Mouse (Mus musculus) limb, embryonic 14.5 days (tissue): ENCODE results near the gene Ascc3. TPM values are rescaled to one million over a fixed set of nuclear protein-coding genes. Genes with fewer than 3 reads are reported as not detected.

Experiments used
- ATAC-seq: fragments of 200-750 bp; cut with Nextera tagmentation; 2 replicates; pipeline ENCODE4 v1.8.0; 2017; ENCODE audit warnings: low read depth, moderate number of reproducible peaks, moderate TSS enrichment; ENCODE audit not compliant: low FRiP score
- DNase-seq: peaks from one replicate; pipeline ENCODE4 v3.0.0-alpha.2; 2015; ENCODE audit warnings: low spot score
- H3K27ac ChIP-seq: fragments of 300-500 bp; sonication (generic); replicated peaks from 2 replicates; pipeline ENCODE4 v1.5.1; 2014; ENCODE audit warnings: low read depth, mild to moderate bottlenecking, low read length, moderate library complexity, mixed read lengths
- H3K27me3 ChIP-seq: fragments of 300-500 bp; sonication (generic); 2 replicates; pipeline ENCODE4 v1.6.1; 2014; ENCODE audit warnings: low read length, mixed read lengths; ENCODE audit not compliant: control insufficient read depth, insufficient read depth
- H3K36me3 ChIP-seq: fragments of 300-500 bp; sonication (generic); 2 replicates; pipeline ENCODE4 v1.6.1; 2014; ENCODE audit warnings: mild to moderate bottlenecking, low read length, moderate library complexity, mixed read lengths; ENCODE audit not compliant: control insufficient read depth, insufficient read depth
- H3K4me1 ChIP-seq: fragments of 300-500 bp; sonication (generic); 2 replicates; pipeline ENCODE4 v1.6.1; 2014; ENCODE audit warnings: antibody characterized with exemption, low read length, mixed read lengths; ENCODE audit not compliant: control insufficient read depth, insufficient read depth
- H3K4me2 ChIP-seq: fragments of 300-500 bp; sonication (generic); replicated peaks from 2 replicates; pipeline ENCODE4 v1.6.1; 2014; ENCODE audit warnings: low read depth, mild to moderate bottlenecking, low read length, moderate library complexity; ENCODE audit not compliant: severe bottlenecking
- H3K4me3 ChIP-seq: fragments of 300-500 bp; sonication (generic); replicated peaks from 2 replicates; pipeline ENCODE4 v1.5.1; 2014; ENCODE audit warnings: low read length
- H3K9ac ChIP-seq: fragments of 300-500 bp; sonication (generic); 2 replicates; pipeline ENCODE4 v1.6.1; 2014; ENCODE audit warnings: mild to moderate bottlenecking, low read depth, low read length, moderate library complexity; ENCODE audit not compliant: severe bottlenecking
- H3K9me3 ChIP-seq: fragments of 300-500 bp; sonication (generic); 2 replicates; pipeline ENCODE4 v1.6.1; 2016; ENCODE audit warnings: low read length; ENCODE audit not compliant: control insufficient read depth
- POLR2A ChIP-seq: fragments of 200-500 bp; IDR thresholded peaks from 2 replicates; pipeline ENCODE4 v1.8.0; 2012; ENCODE audit warnings: inconsistent platforms, mild to moderate bottlenecking, moderate library complexity, borderline replicate concordance; ENCODE audit not compliant: insufficient read depth, insufficient read length; ENCODE audit errors: extremely low read depth
- WGBS: fragments of 180-500 bp; shearing (Covaris S2); extraction: QIAGEN DNeasy Blood & Tissue Kit; methylation state at CpG from one replicate; pipeline ENCODE4 v1.1.7; 2014; 5-methylcytosine and 5-hydroxymethylcytosine counted together
- polyA plus RNA-seq, 2 experiments: library from polyadenylated mRNA; depleted of rRNA in 1 of 2; stranded (reverse) in 1 of 2; unstranded in 1 of 2; fragments of >200 nt; fragmentation: Nextera tagmentation in 1 of 2; extraction: Ambion mirVana in 1 of 2; gene quantifications; 2 replicates each; pipeline versions ENCODE4 v1.2.1 to v1.2.3; 2012 to 2014

The Ascc3 gene
- polyA plus RNA-seq, 2 experiments, result 22.5 to 25.0 TPM

DNA sequence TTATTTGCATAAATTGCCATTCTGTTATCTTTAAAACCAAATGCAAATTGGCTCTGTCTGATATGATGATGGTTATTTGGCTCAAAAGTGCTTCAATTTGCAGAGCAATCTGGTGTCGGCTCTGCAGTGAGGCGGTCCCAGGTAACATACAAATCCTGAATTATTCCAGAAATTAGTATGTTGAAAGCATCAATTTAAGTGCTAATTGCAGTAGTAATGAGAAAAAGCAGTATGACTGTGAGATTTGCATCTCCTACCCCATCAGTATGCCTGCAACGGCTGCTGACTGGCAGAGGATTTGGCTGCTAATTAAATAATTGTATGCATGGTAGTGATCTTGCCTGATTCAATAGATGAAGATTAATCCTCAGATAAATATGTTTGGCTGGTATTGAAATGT lies 250.9 kb downstream of the Ascc3 start:
- no peaks in the 10 kb centered on the region for H3K4me1 ChIP-seq
- 93% methylated on average over 3 of the region's 3 CpGs for WGBS
- no peaks in the 10 kb centered on the region for H3K27me3 ChIP-seq

DNA sequence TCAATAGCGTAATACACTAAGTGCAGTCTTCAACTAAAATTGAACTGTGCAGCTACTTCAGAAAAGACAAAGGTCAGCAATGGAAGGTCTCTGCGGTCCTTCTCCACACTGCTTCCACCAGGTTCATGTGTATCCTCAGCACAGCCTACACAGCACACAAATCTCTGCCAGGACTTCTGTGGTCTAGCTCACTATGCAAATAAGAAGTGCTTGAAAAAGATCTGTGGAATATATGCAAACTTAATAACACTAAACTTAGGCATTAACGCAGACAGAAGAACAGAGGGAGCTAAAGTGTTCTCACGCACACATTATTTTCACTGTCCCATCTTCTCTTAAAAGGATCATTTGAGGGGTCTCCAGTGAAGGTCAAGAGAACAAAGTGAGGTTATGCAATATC lies 275.7 kb downstream of the Ascc3 start:
- no peak for TF ChIP-seq POLR2A
- no peaks in the 10 kb centered on the region for H3K27me3 ChIP-seq
- no peaks in the 10 kb centered on the region for H3K9me3 ChIP-seq
- no peaks in the 10 kb centered on the region for H3K36me3 ChIP-seq
- ATAC-seq, result no peak
- H3K4me3 ChIP-seq, result no peak overlapping the region
- no peak overlapping the region for H3K9ac ChIP-seq
- no peaks in the 10 kb centered on the region for H3K4me1 ChIP-seq
- H3K4me2 ChIP-seq, result no peak overlapping the region
- DNase-seq, result no peak
- whole genome bisulfite sequencing, result 64% methylated on average over 4 of the region's 4 CpGs
- no peak overlapping the region for H3K27ac ChIP-seq

More for the DNA sequence above, 250.9 kb downstream of the Ascc3 start:
- Histone ChIP-seq H3K36me3 (peaks cover 14% of the 10 kb centered on the region), H3K4me2 (no peak overlapping the region), H3K9ac (no peak overlapping the region), H3K9me3 (no peaks in the 10 kb centered on the region), H3K4me3 (no peak overlapping the region), H3K27ac (no peak overlapping the region)
- ATAC-seq (no peak), DNase-seq (no peak)
- no peak for TF ChIP-seq POLR2A

DNA sequence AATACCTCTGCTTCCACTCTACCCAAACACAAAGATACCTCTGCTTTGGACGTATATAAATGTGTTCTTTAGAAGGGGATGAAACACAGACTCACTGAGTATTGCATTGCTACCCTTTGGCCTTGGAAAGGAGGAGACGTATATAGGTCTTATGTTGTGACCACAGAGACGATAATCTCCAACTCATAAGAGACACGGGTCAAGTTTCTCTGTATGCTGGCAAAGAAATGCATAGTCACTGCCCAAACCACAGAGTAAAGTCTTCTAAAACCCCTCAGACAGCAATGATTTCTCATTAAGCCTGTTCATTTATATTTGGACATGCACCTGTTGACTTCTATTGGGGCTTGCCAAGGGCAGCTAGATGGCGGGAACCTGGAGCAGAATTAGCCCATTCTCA lies 284.5 kb downstream of the Ascc3 start:
- no peaks in the 10 kb centered on the region for H3K4me1 ChIP-seq
- H3K4me2 ChIP-seq, result no peak overlapping the region
- no peaks in the 10 kb centered on the region for H3K36me3 ChIP-seq
- H3K9ac ChIP-seq, result no peak overlapping the region
- H3K27me3 ChIP-seq, result no peaks in the 10 kb centered on the region
- H3K9me3 ChIP-seq, result no peaks in the 10 kb centered on the region
- no peak for ATAC-seq
- TF ChIP-seq POLR2A, result no peak
- DNase-seq, result no peak
- no peak overlapping the region for H3K4me3 ChIP-seq
- WGBS, result 84% methylated on average over 5 of the region's 5 CpGs
- no peak overlapping the region for H3K27ac ChIP-seq

DNA sequence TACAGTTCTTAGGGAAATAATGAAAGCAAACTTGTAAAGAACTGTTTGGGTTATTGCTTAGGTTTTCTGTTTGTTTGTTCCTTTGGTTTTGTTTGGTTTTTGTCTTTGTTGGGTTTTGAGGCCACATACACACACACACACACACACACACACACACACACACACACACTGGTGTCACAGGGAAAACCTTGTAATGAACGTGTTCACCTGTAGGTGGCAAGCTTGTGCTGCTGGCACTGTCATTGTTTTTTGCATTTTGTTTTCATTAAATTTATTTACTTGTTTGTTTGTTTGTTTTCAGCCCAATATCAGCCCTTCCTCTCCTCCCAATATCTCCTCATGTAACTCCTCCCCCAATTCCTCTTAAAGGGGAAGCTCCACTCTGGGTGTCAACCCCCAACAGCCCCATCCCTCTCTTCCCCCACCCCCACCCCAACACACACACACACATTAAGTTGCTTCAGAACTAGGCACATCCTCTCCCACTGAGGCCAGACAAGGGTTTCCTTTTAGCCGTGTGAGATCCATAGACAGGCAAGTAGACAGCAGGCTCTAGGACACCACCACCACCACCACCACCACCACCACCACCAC lies 289.1 kb downstream of the Ascc3 start:
- DNase-seq, result no peak
- TF ChIP-seq POLR2A, result no peak
- Histone ChIP-seq H3K4me1 (no peaks in the 10 kb centered on the region), H3K9me3 (no peaks in the 10 kb centered on the region), H3K36me3 (no peaks in the 10 kb centered on the region), H3K4me3 (no peak overlapping the region), H3K27ac (no peak overlapping the region), H3K9ac (no peak overlapping the region), H3K4me2 (no peak overlapping the region), H3K27me3 (no peaks in the 10 kb centered on the region)
- WGBS, result 29% methylated on average over 2 of the region's 2 CpGs
- no peak for ATAC-seq

DNA sequence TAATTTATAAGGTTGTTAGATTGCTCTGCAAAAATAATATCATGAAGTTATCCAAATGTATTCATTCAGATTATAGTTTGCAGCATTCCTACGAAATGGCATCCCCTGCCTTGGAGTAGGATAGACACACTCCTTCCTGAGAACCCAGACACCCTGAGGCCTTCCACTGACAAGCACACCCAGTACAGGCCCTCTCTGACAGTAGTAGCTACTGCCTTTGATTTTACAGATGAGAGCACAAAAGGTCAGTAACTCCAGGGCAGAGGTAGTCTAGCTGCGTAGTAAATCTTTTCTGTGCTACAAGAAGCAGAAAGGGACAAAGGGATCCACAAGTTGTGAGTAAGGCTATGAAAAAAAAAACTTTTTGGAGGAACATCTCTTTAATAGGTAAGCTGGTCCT lies 289.9 kb downstream of the Ascc3 start:
- no peak overlapping the region for H3K27ac ChIP-seq
- no peak for TF ChIP-seq POLR2A
- WGBS, result 63% methylated on average over 2 of the region's 2 CpGs
- no peak overlapping the region for H3K4me3 ChIP-seq
- DNase-seq (no peak), ATAC-seq (no peak)
- no peaks in the 10 kb centered on the region for H3K9me3 ChIP-seq
- no peaks in the 10 kb centered on the region for H3K4me1 ChIP-seq
- no peak overlapping the region for H3K4me2 ChIP-seq
- H3K9ac ChIP-seq, result no peak overlapping the region
- no peaks in the 10 kb centered on the region for H3K36me3 ChIP-seq
- H3K27me3 ChIP-seq, result no peaks in the 10 kb centered on the region

DNA sequence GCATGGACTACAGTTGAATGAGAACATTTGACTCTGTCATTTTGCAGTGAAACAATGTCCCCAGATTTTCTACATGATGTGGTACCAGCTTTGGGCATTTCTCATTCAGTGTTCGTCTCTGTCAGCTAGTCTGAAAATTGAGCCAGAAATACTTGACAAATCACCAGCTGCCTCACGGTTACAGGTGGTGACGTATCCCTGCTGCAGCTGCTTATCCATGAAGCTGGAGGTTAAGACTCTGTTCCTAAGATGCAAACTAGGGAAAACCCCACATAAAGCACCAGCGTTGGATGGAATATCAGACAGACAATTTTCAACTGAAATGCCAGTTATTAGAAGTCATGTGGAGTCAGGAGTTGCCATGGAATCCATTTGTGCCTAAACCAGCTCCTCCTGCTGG lies 293.8 kb downstream of the Ascc3 start:
- no peak for TF ChIP-seq POLR2A
- WGBS, result 59% methylated on average over 4 of the region's 4 CpGs
- Histone ChIP-seq H3K27me3 (peaks cover 27% of the 10 kb centered on the region), H3K27ac (no peak overlapping the region), H3K36me3 (no peaks in the 10 kb centered on the region), H3K4me1 (no peaks in the 10 kb centered on the region), H3K4me2 (no peak overlapping the region), H3K9me3 (no peaks in the 10 kb centered on the region), H3K4me3 (no peak overlapping the region), H3K9ac (no peak overlapping the region)
- DNase-seq (no peak), ATAC-seq (no peak)
